Mouse (Mus musculus) embryonic facial prominence, embryonic 14.5 days (tissue): ENCODE data around the gene Tc2n. TPM values are rescaled to one million over a fixed set of nuclear protein-coding genes. Genes with fewer than 3 reads are reported as not detected.
"Not testable (repeated sequence)": the region's sequence is repeated elsewhere in the genome, so short reads cannot be mapped to it uniquely, and the experiment has no call there.

Experiments used
- ATAC-seq: fragments of 200-750 bp; cut with Nextera tagmentation; 2 replicates; pipeline ENCODE4 v1.8.0; 2017; ENCODE audit warnings: low read depth, moderate number of reproducible peaks, moderate TSS enrichment
- DNase-seq: peaks from one replicate; pipeline ENCODE4 v3.0.0-alpha.2; 2015; ENCODE audit warnings: low spot score
- H3K27ac ChIP-seq: fragments of 300-500 bp; sonication (generic); replicated peaks from 2 replicates; pipeline ENCODE4 v1.5.1; 2014; ENCODE audit warnings: low read depth, mild to moderate bottlenecking, low read length, moderate library complexity
- H3K27me3 ChIP-seq: fragments of 300-500 bp; sonication (generic); replicated peaks from 2 replicates; pipeline ENCODE4 v1.6.1; 2014; ENCODE audit warnings: low read length; ENCODE audit not compliant: control insufficient read depth, insufficient read depth
- H3K36me3 ChIP-seq: fragments of 300-500 bp; sonication (generic); 2 replicates; pipeline ENCODE4 v1.6.1; 2014; ENCODE audit warnings: low read length, mixed read lengths; ENCODE audit not compliant: control insufficient read depth, insufficient read depth
- H3K4me1 ChIP-seq: fragments of 300-500 bp; sonication (generic); 2 replicates; pipeline ENCODE4 v1.6.1; 2014; ENCODE audit warnings: antibody characterized with exemption, low read length; ENCODE audit not compliant: control insufficient read depth, insufficient read depth
- H3K4me2 ChIP-seq: fragments of 300-500 bp; sonication (generic); 2 replicates; pipeline ENCODE4 v1.6.1; 2014; ENCODE audit warnings: low read depth, mild to moderate bottlenecking, low read length, moderate library complexity, mixed read lengths
- H3K4me3 ChIP-seq: fragments of 300-500 bp; sonication (generic); 2 replicates; pipeline ENCODE4 v1.5.1; 2014; ENCODE audit warnings: low read depth, mild to moderate bottlenecking, low read length
- H3K9ac ChIP-seq: fragments of 300-500 bp; sonication (generic); 2 replicates; pipeline ENCODE4 v1.6.1; 2014; ENCODE audit warnings: low read depth, mild to moderate bottlenecking, low read length, moderate library complexity, mixed read lengths
- H3K9me3 ChIP-seq: fragments of 300-500 bp; sonication (generic); 2 replicates; pipeline ENCODE4 v1.6.1; 2016; ENCODE audit warnings: low read length; ENCODE audit not compliant: control insufficient read depth
- polyA plus RNA-seq: library from polyadenylated mRNA; unstranded; fragments of >200 nt; fragmentation: Nextera tagmentation; extraction: Ambion mirVana; gene quantifications from 2 replicates; pipeline ENCODE4 v1.2.1, GENCODE M21; 2014

Tc2n gene
- polyA plus RNA-seq, 1 experiment from 2014 or later = 1.3 TPM

DNA sequence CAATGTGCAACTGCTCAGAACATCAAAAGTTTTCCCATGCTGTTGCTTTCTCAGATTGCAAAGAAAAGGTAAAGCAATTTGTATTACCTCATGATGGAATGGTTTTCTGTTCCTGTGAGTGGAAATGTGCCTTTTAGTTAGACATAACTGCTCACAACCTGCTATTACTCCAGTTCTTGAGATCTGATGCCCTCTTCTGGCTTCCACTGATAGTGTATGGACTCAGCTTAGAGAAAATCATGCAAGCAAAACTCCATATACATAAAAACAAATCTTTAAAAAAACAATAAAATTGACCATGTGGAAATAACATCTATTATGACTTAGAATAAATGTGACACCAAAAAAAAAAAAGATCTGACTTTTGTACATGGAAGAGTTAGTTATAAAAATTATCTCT, 111.7 kb downstream of the Tc2n start:
- H3K27me3 ChIP-seq, H3K27ac ChIP-seq, H3K9ac ChIP-seq, ATAC-seq, H3K9me3 ChIP-seq, H3K4me2 ChIP-seq, H3K36me3 ChIP-seq, H3K4me1 ChIP-seq, H3K4me3 ChIP-seq, DNase-seq: not testable (repeated sequence)

Other genes starting within 250 kb of the Tc2n start
- 143 and 156 TPM in 2 replicates for gene Fbln5, start 100.5 kb upstream of the Tc2n start, polyA plus RNA-seq
- gene Trip11, start 194.7 kb upstream of the Tc2n start, polyA plus RNA-seq = 22.2 and 26.0 TPM in 2 replicates
- 11.3 and 13.2 TPM in 2 replicates for gene Atxn3, start 239.7 kb upstream of the Tc2n start, polyA plus RNA-seq